Mouse (Mus musculus) frontal cortex, adult 2 months (tissue): ENCODE data around the gene Myo18b. TPM values are rescaled to one million over a fixed set of nuclear protein-coding genes. Genes with fewer than 3 reads are reported as not detected.
A peak's percentile ranks its signal among the peaks of the same experiment; 100 is the strongest.

Experiments
- DNase-seq, 2 experiments: peaks; one replicate each; pipeline ENCODE4 v3.0.0; 2022; ENCODE audit warnings: low spot score in 1 of 2; ENCODE audit errors: extremely low spot score in 1 of 2
- polyA plus RNA-seq: library from polyadenylated mRNA; depleted of rRNA; stranded (reverse); fragments of >200 nt; gene quantifications from 2 replicates; pipeline ENCODE4 v1.2.3, GENCODE M21; 2012

Myo18b gene
- polyA plus RNA-seq, 1 experiment, result 2.0 TPM

GRCm38 (mm10) chr5:112761415-112762075 lies 134.6 kb downstream of the Myo18b start:
- no peak for DNase-seq

- DNase-seq, result no peak
These were observed 140.6 kb downstream of the Myo18b start for GRCm38 (mm10) chr5:112755581-112755980.

- DNase-seq, result no peak
These were observed 146.5 kb downstream of the Myo18b start for GRCm38 (mm10) chr5:112749634-112750033.

- no peak for DNase-seq
These were observed 148.0 kb downstream of the Myo18b start for GRCm38 (mm10) chr5:112748001-112748719.

GRCm38 (mm10) chr5:112747306-112747930 lies 148.7 kb downstream of the Myo18b start:
- no peak for DNase-seq

GRCm38 (mm10) chr5:112745176-112745575 lies 151.0 kb downstream of the Myo18b start:
- peak in 1 of 2 experiments; percentile 30 for DNase-seq

- DNase-seq, result no peak
These were observed 151.6 kb downstream of the Myo18b start for GRCm38 (mm10) chr5:112744571-112744970.

- DNase-seq, result no peak
These were observed 153.0 kb downstream of the Myo18b start for GRCm38 (mm10) chr5:112743121-112743520.

- DNase-seq, result peak; percentile 24 to 79
These were observed 155.5 kb downstream of the Myo18b start for GRCm38 (mm10) chr5:112740651-112741050.

- DNase-seq, result no peak
These were observed 161.1 kb downstream of the Myo18b start for GRCm38 (mm10) chr5:112735040-112735439.

- no peak for DNase-seq
These were observed 165.6 kb downstream of the Myo18b start for GRCm38 (mm10) chr5:112730604-112731003.

GRCm38 (mm10) chr5:112728432-112728831 lies 167.7 kb downstream of the Myo18b start:
- no peak for DNase-seq

- peak in 1 of 2 experiments; percentile 53 for DNase-seq
These were observed 177.4 kb downstream of the Myo18b start for GRCm38 (mm10) chr5:112718655-112719306.

GRCm38 (mm10) chr5:112714679-112715446 lies 181.3 kb downstream of the Myo18b start:
- peak in 1 of 2 experiments; percentile 39 for DNase-seq

- DNase-seq, result no peak
These were observed 186.3 kb downstream of the Myo18b start for GRCm38 (mm10) chr5:112709831-112710230.

GRCm38 (mm10) chr5:112708441-112708840 lies 187.7 kb downstream of the Myo18b start:
- no peak for DNase-seq

- DNase-seq, result peak in 1 of 2 experiments; percentile 49
These were observed 188.7 kb downstream of the Myo18b start for GRCm38 (mm10) chr5:112707478-112707877.

GRCm38 (mm10) chr5:112700794-112701193 lies 195.4 kb downstream of the Myo18b start:
- peak; percentile 54 to 78 for DNase-seq

GRCm38 (mm10) chr5:112696683-112697082 lies 199.5 kb downstream of the Myo18b start:
- DNase-seq, result peak in 1 of 2 experiments; percentile 58

GRCm38 (mm10) chr5:112695254-112695711 lies 200.9 kb downstream of the Myo18b start:
- no peak for DNase-seq
